Mouse (Mus musculus): Measurements from ENCODE around the gene Galnt2.
A peak's percentile ranks its signal among the peaks of the same experiment; 100 is the strongest.

Gene Galnt2

DNA sequence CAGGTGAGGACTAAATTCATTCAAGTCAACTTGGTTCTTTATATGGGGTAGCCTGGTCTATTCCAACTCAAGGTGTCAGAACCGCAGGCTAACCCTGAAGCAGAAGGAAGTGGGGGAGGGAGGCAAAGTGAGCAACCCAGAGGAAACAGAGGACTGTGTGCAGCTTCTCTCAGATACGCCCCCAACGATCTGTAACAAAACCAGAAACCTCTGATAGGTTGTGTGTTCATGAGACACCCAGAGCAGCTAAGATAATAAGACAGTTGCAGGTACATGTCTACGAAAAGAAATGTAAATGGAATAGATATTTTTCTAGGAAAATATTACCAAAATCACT, 88.1 kb downstream of the Galnt2 start:
- DNase-seq (ENCODE audit: low read depth, low spot score), result no peak

DNA sequence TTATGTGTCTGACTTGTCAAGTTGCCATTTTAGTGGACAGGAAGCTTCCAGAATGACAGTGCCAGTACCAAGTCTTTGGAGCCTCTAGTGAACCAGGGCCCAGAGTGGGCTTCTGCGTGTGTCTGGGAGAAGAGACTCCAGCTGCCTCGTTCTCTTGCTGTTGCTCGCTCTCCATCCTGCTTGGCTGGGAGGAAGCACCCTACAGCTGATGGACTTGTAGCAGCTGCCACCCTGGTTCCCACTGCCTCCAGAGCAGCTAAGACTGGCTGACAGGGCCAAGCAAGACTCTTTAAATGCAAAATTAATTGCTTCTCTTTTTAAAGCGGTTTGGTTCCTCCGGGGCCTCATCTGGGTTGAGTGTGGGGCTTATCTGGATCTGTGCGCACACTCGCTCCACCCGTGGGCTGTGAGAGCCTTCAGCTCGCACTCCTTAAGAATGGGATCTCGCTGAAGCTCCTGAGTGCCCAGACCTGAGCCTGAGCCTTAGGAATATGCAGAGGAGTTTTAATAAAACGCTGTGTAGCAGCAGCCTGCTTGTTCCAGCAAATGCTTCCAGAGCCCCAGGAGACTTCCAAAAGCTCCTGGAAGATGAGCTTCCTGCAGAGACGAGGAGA, 90.1 kb downstream of the Galnt2 start:
- no peak for DNase-seq (ENCODE audit: low read depth, low spot score)

DNA sequence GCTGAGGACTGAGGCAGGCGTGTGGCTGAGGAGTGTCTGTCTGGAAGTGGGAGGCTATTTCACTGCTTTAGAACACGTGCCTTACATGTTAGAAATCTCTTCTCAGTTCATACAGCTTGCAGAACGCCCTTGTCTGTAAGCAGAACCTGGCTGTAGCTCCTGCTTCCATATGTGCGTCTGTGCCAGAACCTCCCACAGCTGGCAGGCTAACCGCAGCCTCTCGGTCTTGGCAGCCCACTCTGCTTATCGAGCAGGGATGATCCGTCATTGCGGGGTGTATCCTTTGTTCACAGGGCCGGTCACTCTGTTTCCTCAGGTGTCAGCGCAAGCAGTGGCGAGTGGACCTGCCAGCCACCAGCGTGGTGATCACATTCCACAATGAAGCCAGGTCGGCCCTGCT, 92.2 kb downstream of the Galnt2 start:
- DNase-seq (ENCODE audit: low read depth, low spot score), result no peak

DNA sequence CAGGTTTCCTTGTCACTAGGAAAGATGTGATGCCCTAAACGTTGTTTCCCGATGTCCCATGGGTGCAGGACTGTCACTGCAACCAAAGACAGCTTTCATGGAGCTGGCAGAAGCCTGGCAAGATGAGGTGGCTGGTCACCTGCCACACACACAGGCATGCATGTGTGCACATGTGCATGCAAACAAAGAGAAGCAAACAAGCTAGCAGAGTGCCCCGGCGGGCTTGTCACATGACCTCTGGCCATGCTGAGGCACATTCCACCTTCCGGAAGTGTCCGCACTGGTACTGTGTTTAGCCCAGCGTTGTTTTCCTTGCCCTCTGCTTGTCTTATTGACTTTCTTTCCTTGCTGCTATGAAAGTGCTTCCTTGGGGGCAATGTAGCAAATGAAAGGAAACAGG, 97.1 kb downstream of the Galnt2 start:
- DNase-seq (ENCODE audit: low read depth, low spot score), result no peak

DNA sequence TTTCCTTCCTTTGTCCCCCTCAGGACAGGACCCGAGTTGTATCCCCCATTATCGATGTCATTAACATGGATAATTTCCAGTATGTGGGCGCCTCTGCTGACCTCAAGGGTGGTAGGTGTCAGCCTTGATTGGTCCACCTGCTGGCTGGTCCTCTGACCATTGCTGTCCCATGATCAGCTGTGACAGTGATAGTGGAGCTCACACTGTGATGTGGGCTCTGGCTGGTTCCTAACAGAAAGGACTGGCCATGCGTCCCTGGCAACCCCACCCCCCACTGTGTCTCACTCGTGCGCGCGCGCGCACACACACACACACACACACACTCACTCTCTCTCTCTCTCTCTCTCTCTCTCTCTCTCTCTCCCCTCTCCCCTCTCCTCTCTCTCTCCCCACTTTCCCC, 98.5 kb downstream of the Galnt2 start:
- DNase-seq (ENCODE audit: low read depth, low spot score), result no peak

DNA sequence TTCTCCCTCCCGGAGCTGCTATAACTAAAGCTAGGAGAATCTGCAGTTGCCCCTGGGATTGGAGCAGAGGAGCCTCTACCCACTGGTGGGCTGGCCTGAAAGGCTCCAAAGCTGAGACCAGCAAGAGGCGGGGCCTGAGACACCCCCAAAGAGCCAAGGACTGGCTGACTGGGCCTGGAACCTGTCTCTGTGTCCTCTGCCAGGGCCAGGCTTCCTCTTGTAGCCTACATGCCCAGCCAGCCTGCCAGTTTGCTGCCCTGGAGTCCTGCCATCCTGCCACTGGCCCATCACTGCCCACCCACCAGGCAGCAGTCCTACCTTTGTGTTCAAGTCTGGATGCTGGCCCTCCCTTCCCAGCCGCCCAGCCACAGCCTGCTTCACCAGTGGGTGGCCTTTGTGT, 99.2 kb downstream of the Galnt2 start:
- no peak for DNase-seq (ENCODE audit: low read depth, low spot score)

DNA sequence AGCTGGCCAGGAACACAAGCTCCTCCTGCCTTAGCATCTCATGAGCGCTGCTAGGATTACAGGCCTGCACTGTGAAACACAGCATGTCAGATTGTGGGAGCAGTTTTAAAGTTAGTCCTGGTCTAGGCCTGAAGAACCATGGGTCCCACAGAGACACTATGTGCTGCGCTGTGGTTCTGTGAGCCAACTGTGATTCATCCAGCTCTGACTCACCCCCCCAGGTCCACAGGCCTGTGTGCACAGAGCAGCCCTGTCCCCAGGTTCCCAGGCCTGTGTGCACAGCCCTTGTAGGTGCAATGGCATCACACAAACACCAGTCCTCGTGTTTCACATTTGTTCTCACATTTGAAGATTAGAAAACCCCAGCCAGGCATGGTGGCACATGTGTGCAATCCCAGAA, 99.9 kb downstream of the Galnt2 start:
- DNase-seq (ENCODE audit: low read depth, low spot score), result no peak

DNA sequence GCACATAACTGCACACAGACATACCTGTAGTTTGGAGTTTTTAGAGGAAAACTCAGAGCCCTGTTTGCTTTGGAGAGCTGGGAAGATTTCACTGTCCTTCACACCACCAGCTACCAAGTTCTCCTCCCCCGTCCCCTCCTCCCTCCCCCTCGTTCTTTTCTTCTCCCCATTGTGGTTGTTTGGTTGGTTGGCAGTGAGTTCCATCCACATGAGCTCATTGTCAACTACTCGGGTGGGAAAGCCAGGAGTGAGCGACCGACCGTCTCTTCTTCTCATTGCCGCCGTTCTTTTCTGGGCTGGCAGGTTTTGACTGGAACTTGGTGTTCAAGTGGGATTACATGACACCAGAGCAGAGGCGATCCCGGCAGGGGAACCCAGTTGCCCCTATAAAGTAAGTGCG, 100.5 kb downstream of the Galnt2 start:
- DNase-seq (ENCODE audit: low read depth, low spot score), result no peak

DNA sequence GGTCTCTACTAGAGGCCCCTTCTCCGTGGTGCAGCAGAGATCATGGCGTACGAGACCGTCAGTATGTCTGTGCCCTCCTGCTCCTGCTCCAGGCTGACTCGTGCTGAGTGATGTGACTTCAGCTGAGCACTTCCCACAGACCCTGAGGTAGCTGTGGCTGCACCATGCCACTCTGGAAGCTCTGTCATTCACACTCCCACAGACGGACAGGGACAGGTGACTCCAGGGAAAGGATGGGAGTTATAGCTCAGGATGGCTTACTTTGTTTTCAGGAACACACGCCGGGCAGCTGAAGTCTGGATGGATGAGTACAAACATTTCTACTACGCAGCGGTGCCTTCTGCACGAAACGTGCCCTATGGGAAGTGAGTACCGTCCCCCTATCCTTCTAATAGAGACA, 105.1 kb downstream of the Galnt2 start:
- DNase-seq (ENCODE audit: low read depth, low spot score), result no peak

DNA sequence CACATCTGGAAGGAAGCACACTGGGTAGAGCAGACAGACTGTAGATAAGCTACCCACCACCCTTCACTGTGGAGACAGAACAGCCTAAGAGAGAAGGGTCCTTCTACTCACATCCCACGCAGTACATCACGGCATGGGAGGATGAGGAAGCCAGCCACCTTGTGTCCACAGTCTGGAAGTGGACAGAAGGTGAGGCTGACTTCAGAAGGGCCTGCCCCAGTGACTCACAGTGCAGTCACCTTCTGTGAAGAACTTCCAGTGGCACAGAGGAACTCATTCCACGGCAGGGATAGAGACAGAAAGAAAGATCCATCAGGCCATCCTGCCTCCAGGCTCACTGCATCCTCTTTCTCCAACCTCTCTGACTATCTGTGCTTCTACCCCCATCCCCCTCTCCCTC, 108.6 kb downstream of the Galnt2 start:
- DNase-seq (ENCODE audit: low read depth, low spot score), result no peak

DNA sequence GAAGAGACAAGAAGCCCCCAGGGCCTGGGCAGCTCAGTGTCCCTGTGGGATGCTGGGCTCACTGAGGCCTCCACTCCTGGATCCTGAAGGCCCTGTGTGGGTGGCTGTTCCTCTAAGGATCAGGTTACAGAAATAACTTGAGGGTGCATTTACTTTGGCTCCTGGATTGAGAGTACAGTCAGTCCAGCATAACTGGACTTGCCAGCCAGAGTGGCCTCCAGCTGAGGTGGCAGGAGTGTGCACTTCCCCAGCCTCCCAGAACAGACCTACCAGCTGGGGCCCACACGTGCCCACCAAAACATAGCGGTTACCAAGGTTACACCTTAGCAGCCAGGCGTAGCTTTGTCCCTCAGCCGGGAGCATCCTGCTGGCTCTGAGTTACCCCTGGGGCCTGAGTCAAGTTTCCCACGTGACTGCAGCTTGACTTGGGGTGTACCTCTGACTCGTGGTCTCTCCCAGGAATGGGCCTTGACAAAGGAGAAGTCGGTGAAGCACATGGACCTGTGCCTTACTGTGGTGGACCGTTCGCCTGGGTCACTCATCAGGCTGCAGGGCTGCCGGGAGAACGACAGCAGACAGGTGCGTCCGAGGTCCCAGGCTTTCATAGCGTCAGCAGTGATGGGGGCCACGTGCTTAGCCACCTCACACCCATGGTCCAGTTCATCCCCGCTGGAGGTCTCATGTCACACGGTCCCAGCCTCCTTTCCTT, 109.3 kb downstream of the Galnt2 start:
- DNase-seq (ENCODE audit: low read depth, low spot score), result no peak

DNA sequence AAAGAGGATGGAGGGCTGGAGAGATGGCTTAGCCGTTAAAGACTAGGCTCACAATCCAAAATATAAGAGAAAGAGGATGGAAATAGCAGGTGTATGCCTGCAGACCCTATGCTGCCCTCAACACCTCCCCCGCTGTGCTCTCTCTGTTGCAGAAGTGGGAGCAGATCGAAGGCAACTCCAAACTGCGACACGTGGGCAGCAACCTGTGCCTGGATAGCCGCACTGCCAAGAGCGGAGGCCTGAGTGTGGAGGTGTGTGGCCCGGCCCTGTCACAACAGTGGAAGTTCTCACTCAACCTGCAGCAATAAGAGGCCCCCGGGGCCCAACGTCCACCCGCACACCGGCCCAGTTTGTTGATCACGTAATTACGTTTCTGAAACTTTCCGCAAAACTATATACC, 112.0 kb downstream of the Galnt2 start:
- no peak for DNase-seq (ENCODE audit: low read depth, low spot score)

DNA sequence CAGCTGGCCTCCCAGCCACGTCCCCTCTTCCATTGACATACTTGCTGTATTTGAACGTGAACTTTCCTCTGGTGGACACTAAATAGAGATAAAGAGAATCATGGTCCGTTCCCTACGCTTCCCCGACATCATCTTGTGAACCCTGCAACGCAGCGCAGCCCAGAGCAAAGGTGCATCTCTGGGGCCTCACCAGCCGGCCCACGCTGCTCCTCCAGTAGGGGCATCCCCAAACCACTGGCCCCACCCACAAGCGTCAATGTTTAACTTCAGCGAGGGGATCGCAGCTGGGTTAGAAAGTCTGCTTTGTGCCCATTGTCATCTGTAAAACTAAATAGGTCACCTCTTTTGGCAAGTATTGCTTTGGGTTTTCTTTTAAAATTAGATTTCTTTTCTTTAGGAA, 112.8 kb downstream of the Galnt2 start:
- no peak for DNase-seq (ENCODE audit: low read depth, low spot score)

DNA sequence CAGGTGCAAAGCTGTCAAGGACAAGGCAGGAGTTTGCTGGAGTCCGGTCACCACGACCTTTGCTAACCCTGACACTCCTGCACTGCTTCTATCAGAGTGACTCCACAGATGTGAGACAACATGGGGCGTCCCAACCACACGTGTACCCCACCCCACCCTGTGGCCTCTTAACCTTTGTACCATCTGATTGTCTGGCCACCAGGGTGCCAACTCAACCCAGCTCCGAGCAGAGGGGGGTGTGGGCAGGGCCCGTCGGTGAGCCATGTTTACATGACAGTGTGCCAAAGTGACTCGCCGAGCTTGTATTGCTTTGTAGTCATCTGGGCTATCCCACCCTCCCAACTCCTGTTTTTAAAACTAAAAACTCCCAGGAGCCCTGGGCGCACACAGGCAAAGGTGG, 113.9 kb downstream of the Galnt2 start:
- DNase-seq (ENCODE audit: low read depth, low spot score), result no peak

DNA sequence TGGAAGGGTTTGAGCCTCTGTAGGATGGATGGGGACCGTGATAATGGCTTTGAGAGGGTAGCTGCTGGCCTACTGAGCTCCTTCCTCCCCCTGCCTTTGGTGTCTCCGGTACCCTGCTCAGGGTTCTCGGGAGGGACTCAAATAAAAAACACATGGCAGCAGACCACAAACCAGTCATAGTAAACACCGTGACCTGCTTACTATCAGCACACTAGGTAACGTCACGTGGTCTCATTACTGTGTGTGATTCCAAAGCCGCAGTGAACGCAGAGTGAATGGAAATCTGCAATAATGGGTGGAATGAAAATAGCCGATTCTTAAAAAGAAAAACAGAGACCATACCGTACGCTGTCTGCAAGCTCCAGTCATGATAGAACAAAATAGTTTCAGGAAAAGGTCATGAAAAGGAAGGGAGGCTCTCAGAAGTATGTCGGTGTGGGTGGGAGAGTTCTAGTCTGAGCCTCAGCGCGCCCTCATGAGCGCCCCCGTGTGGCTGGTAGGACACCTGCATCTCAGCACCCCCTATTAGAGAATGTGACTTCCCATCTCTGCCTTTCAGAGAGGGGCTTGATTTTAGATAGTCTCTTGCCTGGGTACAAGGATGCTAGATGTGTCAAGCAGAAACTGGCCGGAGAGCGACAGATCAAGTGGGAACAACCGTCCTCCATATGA, 115.8 kb downstream of the Galnt2 start:
- peak; percentile 38 for DNase-seq (ENCODE audit: low read depth, low spot score)

DNA sequence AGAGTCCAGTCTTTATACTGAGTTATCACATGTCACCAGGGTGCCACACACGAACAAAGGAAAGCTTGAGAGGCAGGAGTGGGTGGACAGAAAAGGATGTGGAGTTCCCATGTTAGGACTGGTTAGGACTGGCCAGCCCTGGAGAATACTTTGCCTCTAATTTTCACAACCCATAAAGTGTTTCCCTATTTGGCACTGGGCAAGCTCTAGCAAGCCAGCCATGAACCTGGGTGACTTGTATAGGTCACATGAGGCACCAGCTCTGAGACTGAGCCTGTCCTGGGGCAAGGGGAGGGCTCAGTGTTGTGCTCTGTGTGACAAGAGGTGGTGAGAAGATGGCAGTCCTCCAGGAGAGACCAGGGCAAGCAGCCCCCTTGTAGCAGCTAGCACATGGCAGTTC, 116.9 kb downstream of the Galnt2 start:
- no peak for DNase-seq (ENCODE audit: low read depth, low spot score)

DNA sequence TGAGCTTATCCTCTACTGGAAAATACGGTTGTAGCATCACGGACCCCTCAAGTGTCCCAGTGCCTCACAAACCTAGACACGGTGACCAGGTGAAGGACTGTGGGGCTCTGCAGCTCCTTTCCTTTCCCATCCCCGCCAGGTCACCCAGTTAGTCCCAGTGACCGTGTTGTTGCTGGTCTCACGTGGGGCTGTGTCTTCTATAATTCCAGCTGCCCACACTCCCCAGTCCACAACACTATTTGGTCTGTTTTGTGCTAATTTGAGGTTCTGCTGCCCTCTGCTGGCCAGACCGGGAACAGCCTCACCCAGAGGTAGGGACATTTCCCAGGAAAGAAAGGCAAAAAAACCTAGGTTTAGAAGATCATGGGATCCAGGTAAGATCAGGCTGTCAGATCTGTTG, 118.5 kb downstream of the Galnt2 start:
- peak; percentile 43 for DNase-seq (ENCODE audit: low read depth, low spot score)

DNA sequence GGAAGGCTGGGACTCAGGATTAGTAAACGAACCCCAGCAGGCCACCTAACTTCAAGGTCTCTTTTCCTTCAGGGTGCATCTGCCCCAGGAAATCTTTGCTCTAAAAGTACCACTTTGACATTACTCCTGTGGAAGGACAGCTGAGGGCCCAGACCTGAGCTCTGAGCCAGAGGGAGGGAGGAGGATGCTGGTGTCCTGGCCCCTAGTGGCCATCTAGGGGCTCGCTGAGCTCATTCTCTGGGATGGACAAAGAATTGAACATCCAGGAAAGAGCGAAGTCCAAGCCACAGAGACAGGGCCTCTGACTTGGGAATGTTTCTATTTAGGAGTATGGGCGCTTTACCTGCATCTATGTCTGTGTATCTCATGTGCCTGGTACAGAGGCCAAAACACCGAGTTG, 120.4 kb downstream of the Galnt2 start:
- no peak for DNase-seq (ENCODE audit: low read depth, low spot score)

DNA sequence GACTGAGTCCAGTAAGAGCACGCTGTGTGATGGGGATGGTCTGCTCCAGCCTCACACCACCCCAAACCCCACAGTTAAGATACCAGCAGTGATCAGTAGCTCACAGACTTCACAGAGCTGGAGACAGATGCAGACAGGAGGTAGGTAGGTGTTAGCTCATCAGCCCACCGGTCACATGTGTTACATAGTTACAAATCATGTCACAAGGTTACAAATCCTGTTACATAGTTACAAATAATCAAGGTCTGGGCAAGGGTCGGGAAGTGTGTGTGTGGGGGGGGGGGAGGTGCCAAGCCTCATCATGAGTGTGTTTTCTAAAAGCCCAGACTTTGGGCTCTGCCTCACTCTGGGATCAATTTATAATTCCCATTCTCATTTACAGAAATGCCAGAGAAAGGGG, 129.7 kb downstream of the Galnt2 start:
- DNase-seq (ENCODE audit: low read depth, low spot score), result no peak

DNA sequence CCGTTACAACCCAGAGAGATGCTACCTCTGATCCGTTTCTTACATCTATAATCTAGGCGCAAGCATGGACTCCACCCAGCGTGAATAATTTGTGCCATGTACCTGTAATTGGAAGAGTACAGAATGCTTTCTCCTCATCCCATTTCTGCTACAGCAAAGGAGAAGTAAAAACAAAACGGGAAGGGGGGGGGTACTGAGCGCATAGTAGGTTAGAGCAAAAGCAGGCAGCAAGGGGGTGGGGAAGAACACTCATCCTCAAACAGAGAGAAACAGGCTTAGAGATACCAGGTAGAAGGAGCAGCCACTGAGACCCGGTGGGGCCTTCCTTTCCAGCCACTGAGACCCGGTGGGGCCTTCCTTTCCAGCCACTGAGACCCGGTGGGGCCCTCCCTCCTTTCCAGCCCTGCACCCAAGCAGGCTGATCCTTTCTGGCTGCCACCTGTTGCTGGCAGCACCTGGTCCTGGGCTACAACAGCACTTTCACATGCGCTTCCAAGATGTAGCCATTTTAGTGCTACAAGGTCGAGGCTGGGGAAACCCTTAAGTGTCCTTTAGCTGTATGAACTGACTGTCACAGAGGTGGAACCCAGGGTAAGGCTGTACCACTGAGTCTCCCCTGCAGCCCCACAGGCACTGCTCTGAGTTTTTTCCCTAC, 130.7 kb downstream of the Galnt2 start:
- no peak for DNase-seq (ENCODE audit: low read depth, low spot score)

DNA sequence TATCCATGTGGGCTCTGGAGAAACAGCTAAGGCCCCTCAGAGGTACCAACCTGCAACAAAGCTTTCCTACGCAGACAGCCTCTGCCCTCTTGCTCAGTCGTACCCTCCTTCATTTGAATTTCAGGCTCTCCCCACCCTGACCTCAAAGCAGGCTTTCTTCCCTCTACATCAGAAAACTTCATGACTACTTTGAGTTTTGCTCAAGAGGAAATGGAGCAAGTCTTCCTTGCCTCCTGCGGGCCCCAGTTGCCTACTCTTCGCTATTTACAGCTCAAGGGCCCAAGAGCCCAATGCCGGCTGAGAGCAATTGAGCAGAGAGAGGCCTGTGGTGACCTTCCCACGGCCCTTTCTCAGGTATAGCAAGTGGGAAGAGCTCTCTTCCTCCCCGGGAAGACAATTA, 131.4 kb downstream of the Galnt2 start:
- no peak for DNase-seq (ENCODE audit: low read depth, low spot score)

DNA sequence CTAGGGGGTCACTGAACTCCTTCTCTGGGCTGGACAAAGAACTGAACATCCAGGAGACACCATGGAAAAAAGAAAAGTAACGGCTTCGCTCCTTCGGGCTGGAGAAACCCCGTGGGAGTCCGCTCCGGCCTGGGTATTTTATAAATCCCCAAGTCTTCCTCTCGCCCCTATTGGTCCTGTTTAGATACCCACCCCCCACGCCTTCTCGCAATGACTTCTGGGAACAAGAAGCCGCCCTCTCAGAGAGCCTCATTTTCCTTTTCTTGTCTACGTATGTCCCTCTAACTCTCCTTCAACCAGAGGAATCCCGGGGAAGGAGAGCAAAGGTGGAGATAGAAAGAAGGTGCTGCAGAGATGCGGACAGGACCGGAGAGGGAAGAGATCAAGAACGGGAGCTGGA, 132.1 kb downstream of the Galnt2 start:
- no peak for DNase-seq (ENCODE audit: low read depth, low spot score)

DNA sequence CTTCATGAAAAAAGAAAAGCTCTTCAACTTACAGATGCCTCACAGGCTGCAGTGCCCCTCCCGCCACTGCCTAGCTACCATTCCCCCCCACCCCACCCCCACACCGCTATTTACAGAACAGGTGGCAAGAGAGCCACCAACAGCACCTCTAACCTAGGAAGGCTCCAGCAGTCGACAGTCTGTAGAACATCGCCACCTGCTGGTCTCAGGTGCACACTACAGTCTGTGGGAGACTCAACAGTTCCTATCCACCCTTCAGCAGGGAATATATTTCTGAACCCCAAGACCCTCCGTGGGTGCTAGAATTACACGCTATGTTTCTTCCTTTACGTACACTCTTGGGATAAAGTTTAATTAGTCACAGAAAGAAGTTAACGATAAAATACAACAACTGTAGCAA, 137.0 kb downstream of the Galnt2 start:
- peak; percentile 54 for DNase-seq (ENCODE audit: low read depth, low spot score)

Measured in retina, adult 2 months (tissue).